Mouse (Mus musculus) hematopoietic stem cell, adult 5-6 weeks (primary cell): ENCODE data around the gene Dusp16. TPM values are rescaled to one million over a fixed set of nuclear protein-coding genes. Genes with fewer than 3 reads are reported as not detected.

Source experiments
- ATAC-seq, 2 experiments: fragments of 125-278 bp in 1 of 2; replicated peaks in 1 of 2; 2 replicates each; pipeline ENCODE4 v1.8.0; 2016 to 2017; ENCODE audit warnings: inconsistent platforms in 2 of 2, mild to moderate bottlenecking in 2 of 2, moderate number of reproducible peaks in 2 of 2, low read depth in 1 of 2, moderate TSS enrichment in 1 of 2; ENCODE audit not compliant: low FRiP score in 2 of 2, poor library complexity in 2 of 2, severe bottlenecking in 2 of 2, insufficient read depth in 1 of 2, low TSS enrichment in 1 of 2
- total RNA-seq: library from RNA; stranded (forward); fragments of 172-1452, 232-1000 nt; gene quantifications from 2 replicates; pipeline ENCODE4 v1.2.3, GENCODE M21; 2017

The Dusp16 gene
- total RNA-seq, result 7.8 and 18.8 TPM in 2 replicates

DNA sequence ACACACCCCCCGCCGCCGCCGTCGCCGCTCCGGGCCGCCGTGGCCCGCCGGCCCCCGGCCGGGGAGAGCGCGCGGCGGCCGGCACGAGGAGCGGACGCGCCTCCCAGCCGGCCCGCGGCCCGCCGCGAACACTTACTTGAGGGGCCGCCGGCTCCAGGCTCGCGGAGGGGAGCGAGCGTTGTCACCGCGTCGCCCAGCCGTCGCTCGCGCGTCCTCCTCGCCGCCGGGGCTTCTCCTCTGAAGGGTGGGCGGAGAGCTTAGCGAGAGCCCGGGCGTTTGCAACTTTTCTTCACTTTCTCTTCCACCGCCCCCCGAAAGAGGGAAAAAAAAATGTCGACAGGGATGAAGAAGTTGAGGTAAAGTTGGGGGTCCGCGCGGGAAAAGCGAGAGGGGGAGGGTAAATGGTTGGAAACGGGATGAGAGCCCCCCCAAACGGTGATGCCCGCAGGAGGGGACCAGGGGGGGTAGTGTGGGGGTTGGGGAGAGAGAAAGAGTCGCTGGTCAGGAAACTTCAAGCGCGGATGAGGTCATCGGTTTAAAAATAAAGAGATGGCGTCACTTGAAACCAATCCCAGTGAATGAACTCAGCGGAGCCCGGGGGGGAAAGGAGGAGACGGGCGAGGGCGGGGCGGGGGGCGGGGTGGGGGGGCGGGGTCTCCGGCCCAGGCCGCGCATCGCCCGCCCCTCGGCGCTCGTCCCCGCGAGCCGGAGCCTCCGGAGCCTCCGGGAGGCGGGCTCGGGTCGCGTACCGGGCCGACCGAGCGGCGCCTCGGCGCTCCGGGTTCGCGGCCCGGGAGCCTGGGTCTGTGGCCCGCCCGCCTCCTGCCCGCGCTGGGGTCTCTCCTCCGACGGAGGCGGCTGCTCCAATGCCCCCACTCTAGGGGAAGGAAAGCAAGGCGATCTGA lies at the start of gene Dusp16:
Dusp16 (minus strand) TSS at position 485 of the 905 bp plus-strand sequence.
- ATAC-seq, result peak; percentile 29 to 61; a peak in 3 of 4 replicates

DNA sequence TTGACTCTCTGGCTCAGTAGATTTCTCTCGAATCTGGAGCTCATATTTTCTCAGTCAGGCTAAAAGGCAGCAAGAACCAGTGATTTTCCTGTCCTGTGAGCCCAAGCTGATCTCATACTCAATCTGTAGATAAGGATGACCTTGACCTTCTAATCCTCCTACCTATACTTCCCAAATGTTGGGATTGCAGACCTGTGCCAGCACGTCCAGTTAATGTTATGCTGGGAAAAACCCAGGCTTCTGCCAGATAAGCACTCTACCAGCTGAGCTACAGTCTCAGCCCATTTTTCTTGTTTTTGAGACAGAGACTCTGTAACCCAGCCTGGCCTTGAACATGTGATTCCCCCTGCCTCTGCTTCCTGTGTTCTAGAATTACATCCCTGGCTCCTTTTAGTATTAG lies 47.9 kb upstream of the Dusp16 start:
- ATAC-seq, result no peak

DNA sequence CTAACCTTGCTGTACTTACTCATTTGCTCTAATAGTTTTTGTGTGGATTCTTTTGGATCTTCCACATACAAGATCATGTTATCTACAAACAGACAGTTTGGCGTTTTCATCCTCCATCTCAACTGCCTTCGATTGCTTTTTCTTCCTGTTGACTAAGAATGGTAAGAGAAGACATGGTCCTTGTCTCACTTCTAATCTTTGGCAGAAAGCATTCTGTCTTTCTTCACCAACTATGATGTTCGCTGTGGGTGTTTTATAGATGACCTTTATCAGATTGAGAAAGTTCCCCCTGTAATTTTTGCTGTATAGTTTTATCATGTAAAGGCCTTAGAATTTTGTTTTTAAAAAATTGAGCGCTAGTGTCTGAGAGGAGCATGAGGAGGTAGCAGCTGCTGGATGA lies 45.7 kb upstream of the Dusp16 start:
- no peak for ATAC-seq

DNA sequence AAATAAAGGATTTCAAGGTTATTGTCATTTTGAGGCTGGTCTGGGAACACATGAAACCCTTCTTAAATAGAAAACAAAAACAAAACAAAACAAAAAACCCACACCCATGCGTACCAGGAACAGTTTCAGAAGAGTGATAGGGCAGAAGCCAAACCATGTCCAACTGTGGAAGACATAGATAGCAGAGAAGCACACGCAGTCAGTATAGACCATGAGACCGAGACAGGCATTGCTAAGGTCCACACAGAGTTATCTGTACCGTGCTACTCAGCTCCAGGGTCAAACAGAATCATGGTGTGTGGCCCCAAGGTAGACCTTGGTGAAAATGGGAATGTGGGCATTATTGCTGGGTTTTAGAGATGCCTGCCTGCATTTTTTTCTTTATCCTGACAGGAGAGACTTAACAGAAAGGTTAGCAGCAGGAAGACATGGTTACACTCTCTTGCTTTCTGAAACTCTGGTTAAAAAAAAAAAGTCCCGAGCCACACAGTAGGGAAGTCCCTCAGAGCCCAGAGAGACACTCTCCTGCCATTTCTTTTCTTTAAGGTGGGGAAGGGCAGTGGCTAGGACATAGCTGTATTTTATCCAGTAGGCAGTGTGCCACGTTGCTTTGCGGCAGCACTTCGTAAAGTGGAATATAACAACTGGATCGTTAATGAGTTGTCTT lies 42.3 kb upstream of the Dusp16 start:
- ATAC-seq, result no peak

DNA sequence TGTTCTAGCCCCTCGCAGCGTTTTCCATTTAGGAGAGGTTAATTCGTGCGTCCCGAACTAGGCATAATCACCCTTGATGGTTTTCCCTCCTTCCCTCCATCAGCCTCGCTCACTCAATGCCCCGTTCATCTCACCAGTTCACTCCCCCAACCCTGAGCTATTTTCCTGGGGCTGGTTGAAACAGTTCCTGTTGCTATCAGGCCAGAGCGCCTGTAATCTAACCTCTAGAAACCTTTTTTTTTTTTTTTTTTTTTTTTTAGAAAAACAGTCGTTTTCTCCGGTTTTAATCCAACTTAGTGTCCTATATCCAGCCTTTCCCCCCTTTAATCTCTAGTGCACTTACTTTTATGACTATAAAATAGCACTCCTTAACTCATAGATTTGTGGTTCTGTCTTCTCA lies 38.4 kb upstream of the Dusp16 start:
- no peak for ATAC-seq

DNA sequence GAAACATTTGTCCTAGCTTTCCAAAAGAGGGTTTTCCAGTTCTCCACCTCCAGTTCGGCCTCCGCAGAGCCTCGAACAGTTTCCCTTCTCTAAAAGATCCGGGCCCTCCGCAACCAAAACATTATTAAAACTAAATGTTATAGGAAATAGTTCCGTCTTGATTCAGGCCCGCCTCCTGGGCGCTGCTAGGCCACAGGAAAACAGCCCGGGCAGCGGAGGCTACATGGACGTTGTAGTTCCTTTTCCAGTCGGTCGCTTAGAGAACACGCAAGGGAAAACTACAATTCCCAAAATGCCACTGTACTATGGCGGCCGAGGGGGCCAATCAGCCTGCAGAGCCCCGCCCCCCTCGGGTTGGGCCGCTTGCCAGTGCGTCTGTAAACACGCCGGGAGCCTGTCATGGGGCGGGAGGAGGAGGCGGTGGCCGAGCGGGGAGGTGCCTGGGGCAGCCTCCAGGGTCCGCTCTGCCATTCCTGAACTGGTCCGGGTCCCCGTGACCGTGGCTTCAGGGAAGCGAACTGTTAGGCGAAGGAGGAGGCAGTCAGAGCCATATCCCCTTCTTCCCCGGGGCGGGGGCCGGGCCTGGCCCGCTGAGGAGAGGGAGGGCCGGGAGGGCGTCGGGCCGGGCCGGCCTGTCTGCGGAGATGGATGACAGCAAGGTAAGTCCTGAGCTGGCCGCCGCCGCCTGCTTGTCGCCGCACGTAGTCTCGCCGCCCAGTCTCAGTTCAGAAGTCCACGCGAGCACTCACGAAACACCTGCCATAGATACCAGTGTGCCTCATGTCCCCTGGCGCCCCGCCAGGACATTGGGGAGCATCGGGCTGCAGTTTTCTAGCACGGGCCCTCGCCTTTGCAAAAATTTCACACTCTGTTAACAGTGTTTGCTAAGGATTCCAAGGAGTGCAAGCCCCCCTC lies 37.6 kb upstream of the Dusp16 start, which contains the start of gene Crebl2:
Crebl2 (plus strand) TSS at position 369 of the 915 bp plus-strand sequence.
- ATAC-seq, result peak; percentile 91 to 94

DNA sequence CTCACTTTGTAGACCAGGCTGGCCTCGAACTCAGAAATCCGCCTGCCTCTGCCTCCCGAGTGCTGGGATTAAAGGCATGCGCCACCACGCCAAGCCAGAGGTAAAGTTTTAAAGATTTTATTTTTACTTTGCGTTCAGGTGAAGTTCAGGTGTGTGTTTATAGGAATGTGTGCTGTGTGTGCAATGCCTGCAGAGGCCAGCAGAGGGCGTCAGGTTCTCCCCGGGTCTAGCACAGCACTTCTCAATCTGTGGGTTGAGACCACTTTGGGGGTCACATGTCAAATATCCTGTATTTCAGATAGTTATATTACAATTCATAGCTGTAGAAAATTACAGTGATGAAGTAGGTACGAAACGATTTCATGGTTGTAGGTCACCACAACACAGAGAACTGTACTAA lies 30.4 kb upstream of the Dusp16 start:
- no peak for ATAC-seq

DNA sequence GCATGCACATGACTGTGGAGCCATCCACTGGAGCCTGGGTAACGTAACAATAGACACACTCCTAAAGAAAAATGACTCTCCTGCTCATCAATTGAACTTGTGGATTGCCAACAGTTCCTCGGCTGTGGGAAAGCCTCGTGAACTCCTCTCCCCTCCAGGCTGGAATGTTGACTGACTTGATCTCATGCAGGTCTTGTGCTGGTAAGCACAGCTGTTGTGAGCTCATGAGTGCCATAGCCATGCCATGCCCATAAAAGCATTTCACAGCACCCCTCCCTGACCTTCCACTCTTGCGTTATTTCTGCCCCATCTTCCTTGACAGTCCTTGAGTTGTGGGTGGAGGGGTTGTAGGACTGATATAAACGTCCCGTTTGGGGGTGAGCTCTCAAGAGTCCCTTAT lies 28.0 kb upstream of the Dusp16 start:
- no peak for ATAC-seq

DNA sequence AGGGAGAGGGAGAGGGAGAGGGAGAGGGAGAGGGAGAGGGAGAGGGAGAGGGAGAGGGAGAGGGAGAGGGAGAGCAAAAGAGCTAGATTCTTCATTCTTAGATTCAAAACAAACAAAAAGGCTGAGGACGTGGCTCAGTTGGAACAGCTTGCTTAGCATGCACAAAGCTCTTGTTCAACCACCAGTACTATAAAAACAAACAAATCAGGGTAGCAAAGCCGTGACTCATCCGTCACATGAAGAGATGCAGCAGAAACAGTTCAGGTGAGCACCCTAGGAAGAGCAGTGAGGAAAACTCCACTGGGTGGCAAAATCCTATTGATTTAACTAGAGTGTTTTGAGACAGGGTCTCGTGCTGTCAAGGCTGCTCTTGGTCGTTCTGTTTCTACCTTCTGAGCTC lies 27.3 kb upstream of the Dusp16 start:
- ATAC-seq, result no peak

DNA sequence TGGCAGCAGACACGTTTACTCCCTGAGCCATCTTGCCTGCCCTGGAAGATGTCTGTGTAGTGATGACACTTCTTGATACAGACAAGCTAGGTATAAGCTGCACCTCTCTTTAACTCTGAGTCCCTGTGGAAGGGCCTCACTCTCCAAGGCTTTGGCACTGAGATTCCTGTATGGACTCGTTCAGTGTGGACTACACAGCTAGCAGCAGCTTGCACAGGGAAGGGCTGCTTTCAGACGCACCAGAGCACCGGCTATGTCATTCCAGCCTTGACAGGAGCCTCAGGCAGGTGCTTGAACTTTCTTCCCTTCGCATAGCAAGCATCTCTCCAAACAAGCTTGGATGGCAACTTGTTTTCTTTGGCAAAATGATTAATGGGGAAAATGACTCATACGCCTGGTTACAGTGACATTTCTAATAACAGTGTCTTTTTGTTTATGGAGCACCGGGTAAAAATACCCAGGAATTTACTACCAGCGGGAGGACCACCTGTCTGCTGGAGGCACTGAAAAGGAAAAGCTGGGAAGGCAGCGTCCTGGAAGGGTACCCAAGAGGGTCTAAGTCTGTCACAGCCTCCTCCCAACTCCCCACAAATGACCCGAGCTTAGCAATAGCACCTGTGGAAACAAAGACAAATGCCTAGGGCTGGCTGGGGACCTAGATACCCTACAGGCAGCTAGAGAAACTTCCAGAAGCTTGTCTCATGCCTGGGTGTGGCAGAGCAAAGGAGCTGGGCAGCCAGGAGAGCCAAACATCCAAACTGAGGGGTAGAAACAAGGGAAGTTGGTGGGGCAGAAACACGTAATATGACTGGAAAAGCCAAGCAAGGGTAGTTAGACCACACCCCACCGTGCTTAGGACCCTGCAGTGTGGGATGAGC lies 24.9 kb upstream of the Dusp16 start:
- ATAC-seq, result no peak

DNA sequence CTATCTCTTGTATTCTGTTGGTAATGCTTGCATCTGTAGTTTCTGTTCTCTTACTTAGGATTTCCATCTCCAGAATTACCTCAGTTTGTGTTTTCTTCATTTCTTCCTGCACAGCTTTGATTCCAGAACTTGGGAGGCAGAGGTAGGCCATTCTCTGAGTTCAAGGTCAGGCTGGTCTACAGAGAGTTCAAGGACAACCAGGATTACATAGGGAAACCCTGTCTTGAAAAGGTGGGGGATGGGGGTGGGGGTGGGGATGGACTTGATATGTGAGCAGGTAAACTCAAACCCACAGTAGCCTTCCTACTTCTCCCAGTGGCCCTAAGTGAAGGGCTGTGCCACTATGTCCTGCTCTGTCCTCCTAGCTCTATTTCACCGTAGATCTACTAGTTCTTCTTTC lies 20.6 kb upstream of the Dusp16 start:
- ATAC-seq, result no peak

DNA sequence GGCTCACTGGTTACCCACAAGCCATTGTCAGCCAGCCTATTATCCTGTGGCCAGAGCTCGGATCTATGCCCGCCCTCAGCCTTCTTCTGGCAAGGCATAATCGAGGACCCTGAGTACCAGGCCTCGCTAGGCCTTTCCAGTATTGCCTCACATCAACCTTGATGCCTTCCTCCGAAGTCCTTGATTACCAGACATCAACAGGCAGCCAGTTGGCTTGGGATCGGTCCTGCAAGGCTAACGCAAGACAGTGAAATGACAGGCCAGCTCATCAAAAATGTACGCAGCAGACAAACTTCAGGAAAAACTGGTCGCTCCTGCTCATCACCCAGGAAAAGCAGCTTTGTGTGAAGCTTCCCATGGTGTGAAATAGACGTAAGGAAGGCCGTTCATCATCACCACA lies 15.4 kb upstream of the Dusp16 start:
- ATAC-seq, result no peak

DNA sequence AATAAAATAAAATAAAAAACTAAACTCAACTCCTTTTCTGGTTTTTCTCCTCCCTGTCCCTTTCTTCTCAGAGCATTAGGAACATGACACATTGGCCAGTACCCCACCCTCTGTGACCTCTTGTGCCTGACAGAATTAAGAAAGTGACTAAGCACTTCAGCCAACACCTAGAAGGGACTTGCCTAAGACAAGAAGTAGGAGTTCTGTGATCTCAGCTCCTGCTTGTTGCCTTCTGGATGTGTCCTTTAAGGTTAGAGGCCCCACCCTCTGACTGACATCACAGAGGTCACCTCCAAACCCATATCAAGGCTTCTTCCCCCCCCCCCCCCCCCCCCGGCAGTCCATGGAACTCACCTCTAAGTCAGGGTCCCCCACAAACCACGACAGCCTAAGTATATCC lies 14.7 kb upstream of the Dusp16 start:
- ATAC-seq, result no peak

DNA sequence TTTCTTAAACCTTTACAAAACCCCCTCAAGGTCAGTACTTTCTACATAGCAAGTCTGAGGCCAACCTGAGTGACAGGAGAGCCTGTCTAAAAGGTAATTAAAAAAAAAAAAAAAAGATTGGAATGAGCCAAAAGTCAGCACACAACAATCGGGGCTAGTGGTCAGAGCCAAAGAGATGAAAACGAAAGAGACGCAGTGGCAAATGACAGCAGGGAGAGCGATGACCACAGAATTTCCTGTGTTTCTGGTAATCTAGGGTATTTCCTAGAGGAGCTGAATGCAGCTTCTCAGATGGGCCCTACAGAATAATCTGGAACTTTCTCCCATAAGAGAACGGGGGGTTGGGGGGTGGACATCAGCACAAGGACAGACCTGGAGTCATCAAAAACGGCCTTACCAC lies 13.7 kb upstream of the Dusp16 start:
- ATAC-seq, result no peak

DNA sequence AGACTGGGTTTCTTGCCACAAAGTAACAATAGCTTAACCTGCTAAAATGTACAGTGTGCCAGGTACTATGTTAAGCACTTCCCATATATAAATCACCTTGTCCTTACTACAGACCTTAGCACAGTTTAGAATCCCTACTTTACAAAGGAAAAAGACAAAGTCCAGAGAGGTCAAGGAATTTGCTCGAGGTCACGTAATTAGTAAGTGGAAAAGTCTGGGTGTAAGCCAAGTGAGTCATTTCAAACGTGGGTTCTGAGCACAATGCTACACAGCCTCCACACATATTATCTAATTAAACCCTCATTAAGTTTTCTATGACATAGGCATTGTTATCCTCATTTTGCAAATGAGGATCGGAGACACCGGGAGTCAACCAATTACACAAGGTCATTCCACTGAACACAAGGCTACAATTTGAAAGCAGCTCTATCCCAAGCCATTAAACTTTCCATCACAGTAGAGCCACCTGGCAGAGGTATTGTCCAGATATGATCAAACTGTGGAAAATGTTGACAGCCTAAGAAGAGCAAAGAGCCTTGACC lies 12.4 kb upstream of the Dusp16 start:
- ATAC-seq, result no peak

DNA sequence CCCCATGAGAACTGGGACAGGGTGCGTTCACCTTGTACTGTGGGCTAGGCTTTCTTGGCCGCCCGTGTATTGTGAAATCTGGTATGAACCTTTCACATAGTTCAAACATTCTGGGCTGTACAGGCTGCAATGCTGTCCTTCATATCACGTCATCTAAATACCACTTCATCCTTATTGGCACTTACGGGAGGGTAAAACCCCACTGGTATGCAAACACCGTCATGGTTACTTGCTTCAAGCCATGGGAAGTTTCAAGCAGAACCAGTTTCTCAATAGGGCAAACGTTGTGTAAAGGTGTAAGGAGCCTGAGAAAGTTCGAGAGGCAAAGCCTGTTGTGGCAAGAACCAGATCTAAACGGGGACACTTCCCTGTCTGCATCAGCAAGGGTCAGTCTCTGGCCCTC lies 10.2 kb upstream of the Dusp16 start:
- ATAC-seq, result peak in 1 of 2 experiments; percentile 50; a peak in 1 of 4 replicates

DNA sequence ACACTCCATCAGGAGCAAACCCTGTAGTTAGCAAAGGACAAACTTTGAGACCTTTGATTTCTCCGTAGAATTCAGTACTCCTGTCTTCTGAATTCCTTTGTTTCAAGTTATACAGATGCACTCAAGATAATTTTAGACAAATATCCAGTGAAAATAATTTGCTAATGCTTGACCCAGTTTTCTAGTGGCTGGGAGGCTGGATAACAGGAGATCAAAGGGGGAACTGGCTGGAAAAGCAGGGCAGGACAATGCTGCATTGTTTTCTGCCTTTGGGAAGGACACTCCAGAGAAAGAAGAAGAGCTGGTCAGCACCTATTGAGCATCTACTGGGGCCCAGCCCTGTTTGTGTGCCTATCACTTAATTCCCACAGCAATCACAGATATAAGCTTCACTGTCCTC lies 9.1 kb upstream of the Dusp16 start:
- no peak for ATAC-seq
